Mouse (Mus musculus) myocyte (in vitro differentiated cells): ENCODE data around the gene Cmpk1. TPM values are rescaled to one million over a fixed set of nuclear protein-coding genes. Genes with fewer than 3 reads are reported as not detected.

ENCODE experiments used
- H3K27me3 ChIP-seq: one replicate; pipeline ENCODE4 v1.6.1; 2011; ENCODE audit not compliant: control insufficient read depth, insufficient read depth, insufficient read length
- H3K36me3 ChIP-seq: one replicate; pipeline ENCODE4 v1.6.1; 2011; ENCODE audit not compliant: control insufficient read depth, insufficient read depth
- H3K4me2 ChIP-seq: one replicate; pipeline ENCODE4 v1.6.1; 2011; ENCODE audit warnings: low read depth, control low read depth
- H3K4me3 ChIP-seq: one replicate; pipeline ENCODE4 v1.5.1; 2011; ENCODE audit warnings: mild to moderate bottlenecking, control low read depth, moderate library complexity
- H3K79me2 ChIP-seq: one replicate; pipeline ENCODE4 v1.6.1; 2011; ENCODE audit not compliant: control insufficient read depth, insufficient read depth
- H3ac ChIP-seq: one replicate; pipeline ENCODE4 v1.6.1; 2011; ENCODE audit not compliant: control insufficient read depth, insufficient read length
- CEBPB ChIP-seq: IDR thresholded peaks from 2 replicates; pipeline ENCODE4 v1.6.1; 2011; ENCODE audit warnings: mild to moderate bottlenecking, moderate library complexity; ENCODE audit not compliant: poor library complexity, insufficient read depth, severe bottlenecking
- E2F4 ChIP-seq: IDR thresholded peaks from one replicate; pipeline ENCODE4 v1.6.1; 2011; ENCODE audit warnings: mild to moderate bottlenecking, control low read depth, moderate library complexity; ENCODE audit not compliant: insufficient read depth
- MAX ChIP-seq: IDR thresholded peaks from one replicate; pipeline ENCODE4 v1.6.1; 2011; ENCODE audit warnings: low read depth, mild to moderate bottlenecking, control low read depth
- MYOD1 ChIP-seq, 3 experiments: IDR thresholded peaks; one replicate each; pipeline ENCODE4 v1.6.1; 2011; ENCODE audit warnings: control low read depth in 2 of 3, low read depth in 2 of 3, mild to moderate bottlenecking in 2 of 3, moderate library complexity in 1 of 3; ENCODE audit not compliant: insufficient read length in 2 of 3, control insufficient read depth in 1 of 3
- MYOG ChIP-seq, 3 experiments: IDR thresholded peaks; one replicate each; pipeline ENCODE4 v1.6.1; 2011; ENCODE audit warnings: control low read depth in 2 of 3, low read depth in 2 of 3, mild to moderate bottlenecking in 2 of 3; ENCODE audit not compliant: insufficient read length in 2 of 3, control insufficient read depth in 1 of 3, insufficient read depth in 1 of 3
- POLR2A ChIP-seq: IDR thresholded peaks from one replicate; pipeline ENCODE4 v1.6.1; 2011; ENCODE audit warnings: low read depth, mild to moderate bottlenecking, control low read depth, moderate library complexity; ENCODE audit not compliant: insufficient read length
- POLR2AphosphoS2 ChIP-seq: IDR thresholded peaks from one replicate; pipeline ENCODE4 v1.6.1; 2011; ENCODE audit warnings: low read depth, control low read depth; ENCODE audit not compliant: insufficient read length
- REST ChIP-seq: IDR thresholded peaks from one replicate; pipeline ENCODE4 v1.6.1; 2011; ENCODE audit warnings: mild to moderate bottlenecking, control low read depth, moderate library complexity; ENCODE audit not compliant: insufficient read depth, insufficient read length
- SRF ChIP-seq: IDR thresholded peaks from one replicate; pipeline ENCODE4 v1.6.1; 2011; ENCODE audit warnings: low read depth; ENCODE audit not compliant: control insufficient read depth, insufficient read length
- TCF12 ChIP-seq: IDR thresholded peaks from one replicate; pipeline ENCODE4 v1.6.1; 2011; ENCODE audit warnings: mild to moderate bottlenecking, control low read depth; ENCODE audit not compliant: poor library complexity, insufficient read depth, severe bottlenecking
- TCF3 ChIP-seq: IDR thresholded peaks from one replicate; pipeline ENCODE4 v1.6.1; 2011; ENCODE audit warnings: low read depth, control low read depth; ENCODE audit not compliant: insufficient read length
- USF1 ChIP-seq: IDR thresholded peaks from one replicate; pipeline ENCODE4 v1.6.1; 2011; ENCODE audit warnings: low read depth, mild to moderate bottlenecking, control low read depth, moderate library complexity
- polyA plus RNA-seq: library from polyadenylated mRNA; unstranded; fragments of >200 nt; fragmentation: generic; extraction: Trizol; gene quantifications from one replicate; pipeline ENCODE4 v1.2.1, GENCODE M21; 2012; ENCODE audit warnings: missing spikeins

Gene Cmpk1
- polyA plus RNA-seq, 1 experiment = 18.3 TPM

DNA sequence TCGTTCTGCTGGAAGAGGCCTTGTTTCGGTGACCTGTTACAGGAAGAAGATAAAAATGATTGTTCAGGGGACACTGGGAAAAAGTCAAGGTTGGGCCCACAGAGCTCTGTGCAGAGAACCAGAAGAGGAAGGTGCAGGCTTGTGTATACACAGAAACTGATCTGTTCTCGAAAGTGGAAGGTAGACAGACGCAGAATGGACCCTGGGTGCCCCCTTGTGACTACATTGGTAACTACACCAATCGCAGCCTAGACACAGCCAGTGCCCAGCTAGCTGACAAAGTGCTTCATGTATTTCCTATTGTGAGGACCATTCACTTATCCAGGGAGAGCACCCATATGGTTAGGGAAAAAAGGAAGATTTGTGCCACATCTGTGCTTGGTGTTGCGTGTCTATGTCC is 39.6 kb downstream of the Cmpk1 start:
- peaks cover 5% of the 10 kb centered on the region for H3K27me3 ChIP-seq

DNA sequence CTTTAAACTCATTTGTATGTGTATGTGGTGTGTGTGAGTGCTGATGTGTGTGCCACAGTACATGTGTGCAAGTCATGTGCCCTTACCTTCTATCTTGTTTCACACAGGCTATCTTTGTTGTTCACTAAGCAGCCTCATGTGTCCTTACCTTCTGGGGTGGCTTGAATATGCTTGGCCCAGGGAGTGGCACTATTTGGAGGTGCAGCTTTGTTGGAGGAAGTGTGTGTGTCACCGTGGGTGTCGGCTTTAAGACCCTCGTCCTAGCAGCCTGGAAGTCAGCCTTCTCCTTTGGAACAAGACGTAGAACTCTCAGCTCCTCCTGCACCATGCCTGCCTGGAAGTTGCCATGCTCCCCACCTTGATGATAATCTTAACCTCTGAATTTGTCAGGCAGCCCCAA is 40.6 kb downstream of the Cmpk1 start:
- H3K36me3 ChIP-seq = no peaks in the 10 kb centered on the region
- TF ChIP-seq SRF (no peak), E2F4 (no peak), MYOD1 (IDR thresholded peaks at IDR 0.05; ENCODE audit: control insufficient read depth in 1 of 3, insufficient read length in 2 of 3, low read depth in 2 of 3) (no peak), MAX (no peak), MYOG (IDR thresholded peaks at IDR 0.05; ENCODE audit: control insufficient read depth in 1 of 3, insufficient read depth in 1 of 3, insufficient read length in 2 of 3, low read depth in 2 of 3) (no peak), CEBPB (no peak), POLR2A (no peak), POLR2AphosphoS2 (no peak), TCF3 (no peak), REST (no peak), USF1 (no peak)
- peaks cover 5% of the 10 kb centered on the region for H3K27me3 ChIP-seq
- H3K4me2 ChIP-seq = no peak overlapping the region
- H3K4me3 ChIP-seq = no peak overlapping the region
- no peaks in the 10 kb centered on the region for H3K79me2 ChIP-seq
- H3ac ChIP-seq = no peak overlapping the region

More for the DNA sequence above, 39.6 kb downstream of the Cmpk1 start:
- H3K79me2 ChIP-seq = no peaks in the 10 kb centered on the region
- H3K4me3 ChIP-seq = no peak overlapping the region
- TF ChIP-seq MYOG (IDR thresholded peaks at IDR 0.05; ENCODE audit: control insufficient read depth in 1 of 3, insufficient read depth in 1 of 3, insufficient read length in 2 of 3, low read depth in 2 of 3) (no peak), POLR2A (no peak), E2F4 (no peak), SRF (no peak)
- peak overlapping the region; percentile 26 for H3K4me2 ChIP-seq
- no peaks in the 10 kb centered on the region for H3K36me3 ChIP-seq
- no peak overlapping the region for H3ac ChIP-seq

DNA sequence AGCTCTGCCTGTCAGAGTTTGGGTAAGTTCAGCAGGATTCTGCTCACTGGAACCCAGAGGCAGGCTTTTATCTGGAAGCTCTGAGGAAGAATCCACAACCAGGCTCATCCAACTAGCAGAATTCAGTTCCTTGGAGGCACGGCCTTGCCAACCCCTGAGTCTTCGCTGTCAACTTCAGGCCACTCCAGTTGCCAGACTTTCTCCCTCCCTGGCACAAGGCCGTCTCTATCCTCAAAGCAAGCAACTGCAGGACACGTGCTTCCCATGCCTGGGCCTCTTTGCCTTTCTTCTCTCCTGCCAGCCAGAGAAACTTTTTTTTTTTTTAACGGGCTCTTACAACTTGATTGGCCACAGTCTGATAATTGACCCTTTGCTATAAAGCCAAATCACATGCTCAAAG is 42.0 kb downstream of the Cmpk1 start:
- no peaks in the 10 kb centered on the region for H3K79me2 ChIP-seq
- no peak for TF ChIP-seq MAX
- TF ChIP-seq TCF12 = no peak
- no peak for TF ChIP-seq E2F4
- TF ChIP-seq MYOG (IDR thresholded peaks at IDR 0.05; ENCODE audit: control insufficient read depth in 1 of 3, insufficient read depth in 1 of 3, insufficient read length in 2 of 3, low read depth in 2 of 3) = peak in 1 of 3 experiments; percentile 27
- no peak for TF ChIP-seq POLR2AphosphoS2
- H3K4me3 ChIP-seq = no peak overlapping the region
- H3K4me2 ChIP-seq = no peak overlapping the region
- no peak overlapping the region for H3ac ChIP-seq
- H3K36me3 ChIP-seq = no peaks in the 10 kb centered on the region
- H3K27me3 ChIP-seq = no peaks in the 10 kb centered on the region

DNA sequence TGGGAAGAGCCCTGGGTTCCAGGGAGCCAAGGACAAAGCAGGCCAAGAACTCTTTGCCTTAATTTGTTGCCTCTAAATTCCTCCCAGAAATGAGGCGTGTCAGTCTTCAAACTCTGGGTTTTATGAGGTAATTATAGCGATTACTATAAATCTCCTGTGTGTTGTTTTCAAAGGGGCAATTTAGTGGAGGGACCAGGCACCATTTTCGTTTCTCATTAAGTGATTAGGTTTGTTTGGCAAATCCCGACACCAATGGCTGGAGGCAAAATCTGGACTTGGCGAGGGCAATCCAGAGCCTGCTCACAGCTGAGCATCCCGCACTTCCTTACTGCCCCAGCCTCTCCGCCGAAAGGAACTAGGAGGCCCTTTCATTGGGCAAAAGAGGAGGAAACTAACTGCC is 44.5 kb downstream of the Cmpk1 start:
- Histone ChIP-seq H3K4me2 (no peak overlapping the region), H3K27me3 (no peaks in the 10 kb centered on the region), H3K36me3 (no peaks in the 10 kb centered on the region), H3ac (no peak overlapping the region), H3K4me3 (no peak overlapping the region), H3K79me2 (no peaks in the 10 kb centered on the region)
- TF ChIP-seq USF1 (no peak), REST (no peak)

DNA sequence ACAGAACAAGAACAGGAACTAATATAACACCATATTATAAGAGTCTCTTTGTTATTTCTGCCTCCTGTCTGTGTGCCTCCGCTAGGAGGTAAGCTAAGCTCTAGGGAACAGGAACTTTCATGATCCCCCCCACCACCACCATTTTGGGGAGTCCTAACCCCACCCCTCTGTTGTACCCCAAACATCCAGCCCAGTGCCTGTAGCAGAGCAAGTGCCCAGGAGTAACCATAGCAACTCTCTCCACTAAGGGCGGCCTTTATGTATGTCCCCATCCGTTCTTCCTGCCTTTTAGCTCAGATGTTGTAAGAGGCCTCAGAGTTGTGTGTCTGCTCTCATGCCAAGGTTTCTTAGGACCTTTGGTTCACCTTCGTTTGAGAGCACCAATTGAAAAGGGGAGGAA is 44.9 kb downstream of the Cmpk1 start:
- H3K79me2 ChIP-seq = no peaks in the 10 kb centered on the region
- no peak overlapping the region for H3ac ChIP-seq
- no peak overlapping the region for H3K4me3 ChIP-seq
- TF ChIP-seq E2F4 (no peak), CEBPB (no peak), POLR2A (no peak), POLR2AphosphoS2 (no peak), TCF3 (no peak), TCF12 (no peak), REST (no peak), USF1 (no peak), MAX (no peak), SRF (no peak), MYOD1 (IDR thresholded peaks at IDR 0.05; ENCODE audit: control insufficient read depth in 1 of 3, insufficient read length in 2 of 3, low read depth in 2 of 3) (no peak)
- H3K4me2 ChIP-seq = no peak overlapping the region
- H3K27me3 ChIP-seq = no peaks in the 10 kb centered on the region
- no peaks in the 10 kb centered on the region for H3K36me3 ChIP-seq

DNA sequence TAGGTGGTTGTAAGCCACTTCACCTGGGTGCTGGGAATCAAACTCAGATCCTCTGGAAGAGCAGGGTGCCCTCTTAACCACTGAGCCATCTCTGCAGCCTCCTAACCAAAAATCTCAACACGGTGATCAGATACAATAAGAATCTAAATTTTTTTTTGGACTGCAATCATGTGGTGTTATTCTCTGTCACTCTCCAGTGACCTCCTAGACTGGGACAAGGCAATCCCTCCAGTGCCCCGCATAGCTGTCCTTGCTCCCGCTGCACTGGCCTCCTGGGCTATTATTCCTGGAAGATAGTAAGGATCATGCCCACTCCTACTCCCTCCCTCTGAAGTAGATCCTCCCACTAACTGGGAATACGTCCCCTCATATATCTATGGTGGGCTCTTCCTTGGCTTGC is 45.7 kb downstream of the Cmpk1 start:
- no peak overlapping the region for H3K4me3 ChIP-seq
- H3K79me2 ChIP-seq = no peaks in the 10 kb centered on the region
- H3K4me2 ChIP-seq = no peak overlapping the region
- H3K27me3 ChIP-seq = no peaks in the 10 kb centered on the region
- no peak overlapping the region for H3ac ChIP-seq
- H3K36me3 ChIP-seq = no peaks in the 10 kb centered on the region
- TF ChIP-seq POLR2A (no peak), CEBPB (no peak), TCF3 (no peak), MAX (no peak), SRF (no peak), USF1 (no peak), E2F4 (no peak), MYOG (IDR thresholded peaks at IDR 0.05; ENCODE audit: control insufficient read depth in 1 of 3, insufficient read depth in 1 of 3, insufficient read length in 2 of 3, low read depth in 2 of 3) (no peak), MYOD1 (IDR thresholded peaks at IDR 0.05; ENCODE audit: control insufficient read depth in 1 of 3, insufficient read length in 2 of 3, low read depth in 2 of 3) (no peak), POLR2AphosphoS2 (no peak), TCF12 (no peak)
